Mouse (Mus musculus) forebrain, postnatal 0 days (tissue): ENCODE measurements around the gene Eea1. TPM values are rescaled to one million over a fixed set of nuclear protein-coding genes. Genes with fewer than 3 reads are reported as not detected.
A peak's percentile ranks its signal among the peaks of the same experiment; 100 is the strongest.

Experiments used
- ATAC-seq: fragments of 200-750 bp; cut with Nextera tagmentation; 2 replicates; pipeline ENCODE4 v1.8.0; 2017; ENCODE audit warnings: mild to moderate bottlenecking, moderate library complexity
- DNase-seq: peaks from one replicate; pipeline ENCODE4 v3.0.0-alpha.2; 2015
- H3K27ac ChIP-seq: fragments of 300-500 bp; sonication (generic); 2 replicates; pipeline ENCODE4 v1.5.1; 2014; ENCODE audit warnings: low read depth, mild to moderate bottlenecking, antibody characterized with exemption, low read length, moderate library complexity, mixed read lengths
- H3K27me3 ChIP-seq: fragments of 300-500 bp; sonication (generic); 2 replicates; pipeline ENCODE4 v1.6.1; 2014; ENCODE audit warnings: mild to moderate bottlenecking, low read length, mixed read lengths; ENCODE audit not compliant: insufficient read depth
- H3K36me3 ChIP-seq: fragments of 300-500 bp; sonication (generic); 2 replicates; pipeline ENCODE4 v1.6.1; 2014; ENCODE audit warnings: mild to moderate bottlenecking, moderate library complexity; ENCODE audit not compliant: insufficient read depth
- H3K4me1 ChIP-seq: fragments of 300-500 bp; sonication (generic); 2 replicates; pipeline ENCODE4 v1.6.1; 2014; ENCODE audit warnings: antibody characterized with exemption; ENCODE audit not compliant: insufficient read depth
- H3K4me2 ChIP-seq: fragments of 300-500 bp; sonication (generic); 2 replicates; pipeline ENCODE4 v1.6.1; 2014; ENCODE audit warnings: low read depth, mild to moderate bottlenecking, moderate library complexity
- H3K4me3 ChIP-seq: fragments of 300-500 bp; sonication (generic); 2 replicates; pipeline ENCODE4 v1.5.1; 2014; ENCODE audit warnings: low read depth, low read length, mixed read lengths
- H3K9ac ChIP-seq: fragments of 300-500 bp; sonication (generic); 2 replicates; pipeline ENCODE4 v1.6.1; 2014; ENCODE audit warnings: mild to moderate bottlenecking
- H3K9me3 ChIP-seq: fragments of 300-500 bp; sonication (generic); 2 replicates; pipeline ENCODE4 v1.6.1; 2016; ENCODE audit warnings: low read length
- CTCF ChIP-seq: sonication (generic); IDR thresholded peaks from 2 replicates; pipeline ENCODE4 v1.5.1; 2016; ENCODE audit warnings: antibody characterized with exemption, control low read depth, low read depth
- WGBS: fragments of 180-500 bp; shearing (Covaris S2); extraction: QIAGEN DNeasy Blood & Tissue Kit; methylation state at CpG from one replicate; pipeline ENCODE4 v1.1.7; 2014; 5-methylcytosine and 5-hydroxymethylcytosine counted together
- polyA plus RNA-seq: library from polyadenylated mRNA; unstranded; fragments of >200 nt; fragmentation: Nextera tagmentation; extraction: Ambion mirVana; gene quantifications from 2 replicates; pipeline ENCODE4 v1.2.1, GENCODE M21; 2015
- total RNA-seq: library from RNA; depleted of rRNA; stranded (reverse); fragments of >200 nt; gene quantifications from 2 replicates; pipeline ENCODE4 v1.2.3, GENCODE M21; 2014

Gene Eea1
- total and polyA plus RNA-seq, 2 experiments from 2014 or later = 16.6 to 21.9 TPM

GRCm38 (mm10) chr10:95898471-95899154 lies 41.8 kb upstream of the Eea1 start:
- H3K9me3 ChIP-seq = no peaks in the 10 kb centered on the region
- ATAC-seq = 0 out of 2 replicates have a peak, but pooled peaks have one; percentile 19
- peak; percentile 84 for TF ChIP-seq CTCF
- whole genome bisulfite sequencing = 61% methylated on average over 5 of the region's 5 CpGs
- H3K9ac ChIP-seq = no peak overlapping the region
- H3K36me3 ChIP-seq = no peaks in the 10 kb centered on the region
- H3K4me2 ChIP-seq = no peak overlapping the region
- H3K27ac ChIP-seq = no peak overlapping the region
- no peaks in the 10 kb centered on the region for H3K4me1 ChIP-seq
- H3K27me3 ChIP-seq = no peaks in the 10 kb centered on the region
- H3K4me3 ChIP-seq = no peak overlapping the region
- DNase-seq = peak; percentile 48

DNA sequence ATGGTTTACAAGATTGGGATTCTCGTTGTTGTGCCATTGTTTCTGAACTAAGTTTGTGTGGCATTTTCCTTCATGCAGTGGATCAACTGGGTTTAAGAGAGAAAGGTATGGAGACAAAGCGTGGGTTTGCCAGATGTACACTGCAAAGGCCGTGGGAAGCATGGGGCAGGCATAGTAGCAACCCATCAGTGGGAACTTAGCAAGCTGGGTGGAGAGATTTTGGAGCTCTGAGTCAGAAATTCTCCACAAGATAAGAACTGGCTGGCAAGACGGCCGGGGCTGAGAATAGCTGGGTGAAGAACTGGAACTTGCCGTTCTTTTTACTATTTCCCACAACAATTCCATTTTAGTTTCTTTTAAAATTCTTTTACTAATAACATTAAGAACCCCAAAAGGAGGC lies 35.8 kb upstream of the Eea1 start:
- Histone ChIP-seq H3K4me2 (no peak overlapping the region), H3K9me3 (no peaks in the 10 kb centered on the region), H3K9ac (no peak overlapping the region), H3K27ac (no peak overlapping the region), H3K4me3 (no peak overlapping the region), H3K27me3 (no peaks in the 10 kb centered on the region), H3K36me3 (no peaks in the 10 kb centered on the region), H3K4me1 (no peaks in the 10 kb centered on the region)
- 90% methylated on average over 6 of the region's 6 CpGs for WGBS
- no peak for ATAC-seq
- no peak for DNase-seq
- TF ChIP-seq CTCF = no peak

- no peaks in the 10 kb centered on the region for H3K27me3 ChIP-seq
- no peak for ATAC-seq
- WGBS = 95% methylated on average over 4 of the region's 4 CpGs
- H3K27ac ChIP-seq = no peak overlapping the region
- DNase-seq = no peak
- no peak overlapping the region for H3K9ac ChIP-seq
- no peaks in the 10 kb centered on the region for H3K9me3 ChIP-seq
- no peak overlapping the region for H3K4me3 ChIP-seq
- no peak for TF ChIP-seq CTCF
- no peaks in the 10 kb centered on the region for H3K36me3 ChIP-seq
- H3K4me1 ChIP-seq = no peaks in the 10 kb centered on the region
- no peak overlapping the region for H3K4me2 ChIP-seq
Measured at GRCm38 (mm10) chr10:95909246-95909909, 31.1 kb upstream of the Eea1 start.

- Histone ChIP-seq H3K4me1 (no peaks in the 10 kb centered on the region), H3K27me3 (no peaks in the 10 kb centered on the region), H3K4me2 (no peak overlapping the region), H3K4me3 (no peak overlapping the region), H3K9ac (no peak overlapping the region), H3K9me3 (no peaks in the 10 kb centered on the region), H3K27ac (no peak overlapping the region), H3K36me3 (no peaks in the 10 kb centered on the region)
- TF ChIP-seq CTCF = no peak
- DNase-seq = no peak
- 78% methylated on average over 5 of the region's 5 CpGs for WGBS
- no peak for ATAC-seq
Measured at GRCm38 (mm10) chr10:95911016-95911415, 29.4 kb upstream of the Eea1 start.

- Histone ChIP-seq H3K4me1 (no peaks in the 10 kb centered on the region), H3K9ac (no peak overlapping the region), H3K27me3 (no peaks in the 10 kb centered on the region), H3K36me3 (no peaks in the 10 kb centered on the region), H3K9me3 (no peaks in the 10 kb centered on the region), H3K4me3 (no peak overlapping the region), H3K4me2 (no peak overlapping the region), H3K27ac (no peak overlapping the region)
- no peak for TF ChIP-seq CTCF
- DNase-seq = no peak
- WGBS = 83% methylated on average over 5 of the region's 5 CpGs
- no peak for ATAC-seq
Measured at GRCm38 (mm10) chr10:95914434-95915174, 25.8 kb upstream of the Eea1 start.

- H3K4me2 ChIP-seq = no peak overlapping the region
- H3K9me3 ChIP-seq = no peaks in the 10 kb centered on the region
- no peaks in the 10 kb centered on the region for H3K36me3 ChIP-seq
- no peak overlapping the region for H3K9ac ChIP-seq
- DNase-seq (no peak), ATAC-seq (no peak)
- no peak for TF ChIP-seq CTCF
- WGBS = 64% methylated on average over 3 of the region's 3 CpGs
- no peaks in the 10 kb centered on the region for H3K4me1 ChIP-seq
- H3K4me3 ChIP-seq = no peak overlapping the region
- H3K27ac ChIP-seq = no peak overlapping the region
- no peaks in the 10 kb centered on the region for H3K27me3 ChIP-seq
Measured at GRCm38 (mm10) chr10:95918716-95919115, 21.7 kb upstream of the Eea1 start.
